9 mouse cellular contexts compared by ENCODE assay signal in genomic region chr2:102130198-102130845, GRCm38 (mm10). TPM values are rescaled to one million over a fixed set of nuclear protein-coding genes. Genes with fewer than 3 reads are reported as not detected.
A peak's percentile ranks its signal among the peaks of the same experiment; 100 is the strongest.
DNase-seq lines count a peak whose midpoint lies in the region; ATAC-seq and TF ChIP-seq lines count a peak whose summit lies in the region.
"Had no signal": no experiment of that assay in that cellular context is flagged by ENCODE, and none has a peak within 500 bp of the region (broad histone marks: within the 10 kb centered on the region; RNA-seq: fewer than 3 reads in every experiment).

No protein-coding gene starts in this region.

- peak; percentile 66 for DNase-seq in right cerebral cortex, adult 18-20 months
- DNase-seq in right cerebral cortex, postnatal 25 days, result no peak
- DNase-seq in cerebellum, adult 8-10 months, result peak; percentile 54
- peak; percentile 64 to 68 for DNase-seq in layer of hippocampus, adult 2 months (ENCODE audit: low spot score in 2 of 2)
- DNase-seq in testis, postnatal 14 days (ENCODE audit: low spot score), result peak; percentile 70
- DNase-seq in thymus, adult 18-20 months, result no peak

- TF ChIP-seq CTCF in layer of hippocampus, adult 2 months (conservative IDR thresholded peaks at IDR 0.05), result no peak

- ATAC-seq in megakaryocyte progenitor cell, adult 5-6 weeks (replicated peaks; ENCODE audit: poor library complexity), result no peak

- H3K27ac ChIP-seq in layer of hippocampus, adult 2 months, result peak overlapping the region; percentile 85
- H3K27ac ChIP-seq: heart, embryonic 15.5 days; macrophage had no signal

- no peak overlapping the region for H3K4me3 ChIP-seq in layer of hippocampus, adult 2 months
- H3K4me3 ChIP-seq: heart, embryonic 15.5 days had no signal

RNA-seq across cellular contexts. Expression of gene Ldlrad3, which starts 55.9 kb away (rescaled TPM):
- total RNA-seq in layer of hippocampus, adult 2 months (2021), result 10 to 100 TPM in 1 of 2 experiments, 1 to 10 TPM in 1; 9.3 to 11.2 TPM
- total RNA-seq in megakaryocyte progenitor cell, adult 5-6 weeks (2015), result 26.4 and 27.0 TPM in 2 replicates
- 20.7 and 21.0 TPM in 2 replicates for total RNA-seq in megakaryocyte progenitor cell, adult 5-6 weeks (2017)

Comparison
In these comparisons a context has a peak if more than half of its experiments do, and no peak if none do; other contexts are left out.
1. DNase-seq: peak in right cerebral cortex, adult 18-20 months (single experiment), cerebellum, adult 8-10 months (single experiment), layer of hippocampus, adult 2 months (2 of 2) and testis, postnatal 14 days (single experiment); none in right cerebral cortex, postnatal 25 days (single experiment) and thymus, adult 18-20 months (0 of 2).